Mouse (Mus musculus): Measurements from ENCODE around the gene Gatd1. TPM values are rescaled to one million over a fixed set of nuclear protein-coding genes. Genes with fewer than 3 reads are reported as not detected.
A peak's percentile ranks its signal among the peaks of the same experiment; 100 is the strongest.
"Not testable (repeated sequence)": the region's sequence is repeated elsewhere in the genome, so short reads cannot be mapped to it uniquely, and the experiment has no call there.

Gene Gatd1
- total RNA-seq (2021): 10 to 100 TPM; 18.3 to 19.5 TPM
- long read RNA-seq, experiment 1, transcript Gatd1-201 (8 exons, 1,898 nt): major isoform, 11 of 13 reads
- long read RNA-seq, experiment 1, partial matches to known transcripts: 1 of 13 reads
- long read RNA-seq, experiment 1, other reads (novel, unspliced or antisense): 1 of 13 reads
- long read RNA-seq, experiment 2, transcript Gatd1-201 (8 exons, 1,898 nt): major isoform, 14 of 17 reads
- long read RNA-seq, experiment 2, partial matches to known transcripts: 1 of 17 reads
- long read RNA-seq, experiment 2, other reads (novel, unspliced or antisense): 2 of 17 reads

- peak; percentile 100 for DNase-seq (ENCODE audit: low spot score in 2 of 2)
Observed at GRCm38 (mm10) chr7:141413809-141414584, at the start of gene Gatd1. Gatd1 (minus strand) TSS chr7:141414136.

DNA sequence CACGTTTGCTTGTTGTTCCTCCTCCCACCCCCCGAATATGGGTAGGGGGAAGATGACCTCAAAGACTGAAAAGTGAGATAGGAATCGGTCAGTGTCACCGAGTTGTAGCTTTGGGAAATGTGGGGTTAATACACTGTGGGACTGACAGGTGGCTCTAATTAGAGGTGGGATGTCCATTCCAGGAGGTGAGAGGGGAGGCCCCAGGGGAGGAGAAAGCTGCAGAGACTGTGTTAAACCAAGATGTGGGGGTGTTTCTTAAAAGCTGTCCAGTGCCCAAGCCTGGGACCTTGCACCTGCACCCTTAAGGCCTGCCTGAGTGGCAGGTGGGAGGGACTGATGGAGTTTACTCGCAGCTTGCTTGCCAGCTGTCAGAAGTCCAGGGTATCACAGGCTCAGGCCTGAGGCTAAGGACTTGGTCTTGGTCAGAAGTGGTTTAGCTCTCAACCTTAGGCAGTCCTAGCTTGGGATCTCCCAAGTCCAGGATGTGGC is 48.4 kb upstream of the Gatd1 start:
- DNase-seq (ENCODE audit: low spot score in 2 of 2): no peak

- no peak for DNase-seq (ENCODE audit: low spot score in 2 of 2)
Observed at GRCm38 (mm10) chr7:141461521-141462332, 47.8 kb upstream of the Gatd1 start.

- DNase-seq (ENCODE audit: low spot score in 2 of 2): no peak
Observed at GRCm38 (mm10) chr7:141460391-141461113, 46.6 kb upstream of the Gatd1 start, which contains the start of gene Cracr2b. Cracr2b (plus strand) TSS chr7:141461094.

DNA sequence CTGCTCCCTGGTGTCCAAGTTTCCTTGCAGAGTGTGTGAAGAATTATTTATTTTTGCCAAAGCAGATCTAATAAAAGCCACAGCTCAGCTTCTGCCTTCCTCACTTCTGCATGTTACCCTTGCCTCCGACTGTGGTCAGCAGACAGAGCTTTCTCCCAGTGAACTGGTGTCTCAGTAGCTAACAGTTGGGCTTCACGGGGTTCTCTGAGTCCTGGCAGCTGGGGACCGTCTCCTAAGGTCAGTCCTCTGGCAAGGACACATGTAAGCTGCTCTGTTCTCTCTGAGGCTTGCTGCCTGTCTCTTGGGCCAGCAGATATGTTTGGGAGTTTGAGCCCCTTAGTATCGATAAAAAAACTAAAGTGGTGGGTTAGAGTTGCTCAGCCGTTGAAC is 46.1 kb upstream of the Gatd1 start:
- DNase-seq (ENCODE audit: low spot score in 2 of 2): no peak

- no peak for DNase-seq (ENCODE audit: low spot score in 2 of 2)
Observed at GRCm38 (mm10) chr7:141459301-141459711, 45.4 kb upstream of the Gatd1 start.

GRCm38 (mm10) chr7:141458661-141459060 is 44.7 kb upstream of the Gatd1 start:
- DNase-seq (ENCODE audit: low spot score in 2 of 2): no peak

GRCm38 (mm10) chr7:141457986-141458660 is 44.2 kb upstream of the Gatd1 start:
- DNase-seq (ENCODE audit: low spot score in 2 of 2): no peak

- DNase-seq (ENCODE audit: low spot score in 2 of 2): no peak
Observed at GRCm38 (mm10) chr7:141457236-141457635, 43.3 kb upstream of the Gatd1 start.

- no peak for DNase-seq (ENCODE audit: low spot score in 2 of 2)
Observed at GRCm38 (mm10) chr7:141456739-141457138, 42.8 kb upstream of the Gatd1 start.

GRCm38 (mm10) chr7:141455610-141456314 is 41.8 kb upstream of the Gatd1 start:
- peak in 1 of 2 experiments; percentile 61 for DNase-seq (ENCODE audit: low spot score in 2 of 2)

GRCm38 (mm10) chr7:141454967-141455551 is 41.1 kb upstream of the Gatd1 start, which contains the start of gene Pnpla2:
Pnpla2 (plus strand) TSS chr7:141455198.
- peak; percentile 88 to 95 for DNase-seq (ENCODE audit: low spot score in 2 of 2)

GRCm38 (mm10) chr7:141453636-141454035 is 39.7 kb upstream of the Gatd1 start:
- DNase-seq (ENCODE audit: low spot score in 2 of 2): no peak

GRCm38 (mm10) chr7:141451928-141452327 is 38.0 kb upstream of the Gatd1 start:
- DNase-seq (ENCODE audit: low spot score in 2 of 2): no peak

GRCm38 (mm10) chr7:141447110-141447991 is 33.4 kb upstream of the Gatd1 start, which contains the start of gene Rplp2:
Rplp2 (plus strand) TSS chr7:141447370.
- DNase-seq (ENCODE audit: low spot score in 2 of 2): peak; percentile 87 to 95

GRCm38 (mm10) chr7:141446374-141446773 is 32.4 kb upstream of the Gatd1 start:
- not testable (repeated sequence) for DNase-seq (ENCODE audit: low spot score in 2 of 2)

GRCm38 (mm10) chr7:141443828-141444237 is 29.9 kb upstream of the Gatd1 start, which contains the start of gene Pidd1:
Pidd1 (minus strand) TSS chr7:141444025.
- DNase-seq (ENCODE audit: low spot score in 2 of 2): peak; percentile 35 to 69

All from gastrocnemius, postnatal 4 days (tissue).